Mouse (Mus musculus): ENCODE results near the gene Prlr. TPM values are rescaled to one million over a fixed set of nuclear protein-coding genes. Genes with fewer than 3 reads are reported as not detected.

Gene Prlr
- polyA plus RNA-seq, 1 experiment from 2014 or later, result 0.28 TPM

DNA sequence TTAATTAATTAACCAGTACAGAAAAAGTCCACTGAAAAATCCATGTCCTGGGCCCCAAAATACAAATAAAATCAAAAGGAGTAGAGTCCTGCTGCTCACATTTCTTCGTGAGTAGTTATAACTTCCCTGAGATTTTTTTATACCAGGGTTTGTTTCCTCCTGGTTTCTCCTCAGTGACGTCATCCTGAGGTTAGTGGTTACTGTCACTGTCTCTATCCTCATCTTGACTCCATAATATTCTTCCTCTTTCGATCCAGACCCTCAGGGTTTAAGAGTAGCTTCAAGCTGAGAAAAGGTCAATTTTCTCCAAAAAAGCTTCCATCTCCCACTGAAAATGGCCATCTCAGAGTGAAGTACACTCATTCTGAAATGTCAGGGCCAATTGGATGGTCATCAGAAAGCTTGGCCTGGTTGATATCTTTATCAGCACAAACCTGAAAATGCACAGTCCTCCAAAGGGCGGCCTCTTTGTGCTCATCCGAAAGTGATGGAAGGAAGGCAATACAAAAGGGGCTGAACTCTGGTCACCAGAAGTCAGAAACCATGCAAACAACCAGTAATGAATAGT lies 63.3 kb downstream of the Prlr start:
- H3K27ac ChIP-seq (replicated peaks), result no peak overlapping the region
- H3K36me3 ChIP-seq, result no peaks in the 10 kb centered on the region
- H3K4me1 ChIP-seq, result no peaks in the 10 kb centered on the region
- H3K4me3 ChIP-seq, result no peak overlapping the region
- no peaks in the 10 kb centered on the region for H3K27me3 ChIP-seq (ENCODE audit: low read depth, poor library complexity, severe bottlenecking)
- H3K9me3 ChIP-seq (replicated peaks), result no peaks in the 10 kb centered on the region
- no peak for DNase-seq (ENCODE audit: low spot score)
- 89% methylated on average over 5 of the region's 5 CpGs for WGBS

DNA sequence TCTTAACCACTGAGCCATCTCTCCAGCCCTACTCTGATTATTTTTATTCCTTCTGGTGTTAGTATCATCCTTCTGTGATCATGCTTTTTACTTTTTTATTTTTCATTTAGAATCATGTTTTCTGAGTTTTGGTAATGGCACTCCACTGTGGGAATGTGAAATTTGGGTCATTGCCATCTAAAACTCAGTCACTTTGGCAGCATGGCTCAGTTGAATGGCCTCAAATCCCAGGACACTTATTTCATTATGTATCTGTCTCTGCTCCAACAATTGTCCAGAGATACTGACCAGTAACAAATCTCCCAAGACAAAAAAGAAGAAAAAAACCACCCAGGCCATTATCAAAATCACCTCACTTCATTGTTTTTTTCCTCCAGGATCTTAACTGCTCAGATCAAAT lies 65.2 kb downstream of the Prlr start:
- H3K36me3 ChIP-seq, result no peaks in the 10 kb centered on the region
- no peaks in the 10 kb centered on the region for H3K4me1 ChIP-seq
- no peaks in the 10 kb centered on the region for H3K9me3 ChIP-seq (replicated peaks)
- no peak overlapping the region for H3K27ac ChIP-seq (replicated peaks)
- no peak for DNase-seq (ENCODE audit: low spot score)
- H3K27me3 ChIP-seq (ENCODE audit: low read depth, poor library complexity, severe bottlenecking), result no peaks in the 10 kb centered on the region
- H3K4me3 ChIP-seq, result no peak overlapping the region

DNA sequence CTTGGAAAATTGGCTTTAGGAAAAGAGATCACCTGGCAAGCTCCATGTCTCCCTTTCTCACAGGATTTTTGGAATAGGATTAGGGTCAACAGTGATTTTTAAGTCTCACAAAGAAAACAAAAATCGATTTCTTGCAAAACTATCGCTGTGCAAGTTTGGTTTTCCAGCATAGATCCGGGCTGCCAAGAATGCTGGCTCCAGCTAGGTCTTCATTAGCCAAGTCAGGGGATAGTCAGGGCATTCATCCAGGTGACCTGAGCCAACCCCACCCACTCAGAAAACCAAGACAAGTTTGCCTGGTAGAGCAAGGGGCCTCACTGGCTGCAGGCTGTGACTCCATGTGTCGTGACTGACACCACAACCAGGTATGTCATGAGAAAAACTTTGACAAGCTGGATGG lies 72.2 kb downstream of the Prlr start:
- DNase-seq (ENCODE audit: low spot score), result no peak
- H3K27me3 ChIP-seq (ENCODE audit: low read depth, poor library complexity, severe bottlenecking), result no peaks in the 10 kb centered on the region
- no peaks in the 10 kb centered on the region for H3K9me3 ChIP-seq (replicated peaks)
- no peak overlapping the region for H3K4me3 ChIP-seq
- H3K27ac ChIP-seq (replicated peaks), result no peak overlapping the region
- no peaks in the 10 kb centered on the region for H3K36me3 ChIP-seq
- H3K4me1 ChIP-seq, result no peaks in the 10 kb centered on the region
- WGBS, result 88% methylated on average over 4 of the region's 4 CpGs

DNA sequence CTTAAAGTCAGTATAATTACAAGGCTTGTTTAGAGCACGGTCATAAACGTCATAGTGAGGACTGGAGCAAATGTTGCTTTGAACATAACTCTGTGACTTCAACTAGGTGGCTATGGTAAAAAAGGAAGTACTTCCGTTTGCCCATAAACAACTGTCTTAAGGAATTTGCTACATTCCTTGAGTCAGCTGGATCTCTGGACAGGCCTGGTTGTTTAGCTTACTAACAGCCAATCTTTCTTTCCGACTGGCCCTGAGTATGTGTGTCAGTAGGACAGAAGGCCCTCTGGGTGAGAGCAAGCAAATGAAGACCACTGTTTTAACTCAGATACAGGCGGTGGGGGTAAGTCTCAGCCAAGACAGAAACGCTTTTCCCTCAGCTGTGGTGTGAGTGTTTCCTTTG lies 73.7 kb downstream of the Prlr start:
- DNase-seq (ENCODE audit: low spot score), result no peak
- Histone ChIP-seq H3K9me3 (replicated peaks) (no peaks in the 10 kb centered on the region), H3K36me3 (no peaks in the 10 kb centered on the region), H3K27ac (replicated peaks) (no peak overlapping the region), H3K27me3 (ENCODE audit: low read depth, poor library complexity, severe bottlenecking) (no peaks in the 10 kb centered on the region), H3K4me1 (no peaks in the 10 kb centered on the region), H3K4me3 (no peak overlapping the region)
- WGBS, result 86% methylated on average over 6 of the region's 6 CpGs

DNA sequence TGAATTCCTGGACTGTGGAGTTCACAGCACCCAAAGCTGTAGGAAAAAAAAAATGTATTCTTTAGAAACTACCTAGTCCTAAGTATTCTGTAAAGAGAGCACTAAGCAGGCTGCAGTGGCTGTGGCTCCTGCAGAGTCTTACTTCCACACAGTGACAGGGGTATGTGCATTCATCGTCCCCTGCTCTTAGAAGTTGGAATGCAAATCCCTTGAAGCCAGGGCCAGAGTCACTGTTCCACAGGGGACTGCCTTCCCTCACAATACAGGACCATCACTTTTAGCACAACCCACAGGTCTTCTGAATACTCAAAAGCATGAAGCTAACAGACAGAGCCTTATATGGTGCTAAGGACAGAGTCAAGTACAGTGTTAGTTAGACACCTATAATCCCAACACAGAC lies 75.5 kb downstream of the Prlr start:
- no peaks in the 10 kb centered on the region for H3K36me3 ChIP-seq
- no peaks in the 10 kb centered on the region for H3K4me1 ChIP-seq
- H3K27ac ChIP-seq (replicated peaks), result no peak overlapping the region
- WGBS, result 16% methylated on average over 1 of the region's 1 CpGs
- no peaks in the 10 kb centered on the region for H3K27me3 ChIP-seq (ENCODE audit: low read depth, poor library complexity, severe bottlenecking)
- no peak overlapping the region for H3K4me3 ChIP-seq
- no peaks in the 10 kb centered on the region for H3K9me3 ChIP-seq (replicated peaks)
- DNase-seq (ENCODE audit: low spot score), result no peak

DNA sequence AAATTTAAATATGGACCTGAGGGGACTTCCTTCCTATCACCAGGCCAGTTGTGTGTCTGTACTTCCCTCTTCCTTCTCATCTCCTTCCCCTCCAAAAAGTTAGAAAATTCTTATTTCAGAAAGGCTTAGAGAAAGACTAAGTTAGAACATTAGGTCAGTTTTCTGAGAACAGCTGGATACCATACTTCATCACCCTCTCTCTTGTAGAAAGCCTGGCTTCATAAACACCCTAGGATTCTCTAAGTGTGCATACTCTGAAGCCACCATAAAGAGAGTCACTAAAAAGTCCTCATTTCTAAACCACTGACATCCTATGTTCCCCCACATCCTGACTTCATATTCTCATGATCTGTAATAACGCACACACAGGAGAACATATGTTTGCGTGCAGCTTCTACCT lies 85.2 kb downstream of the Prlr start:
- H3K36me3 ChIP-seq, result no peaks in the 10 kb centered on the region
- no peaks in the 10 kb centered on the region for H3K9me3 ChIP-seq (replicated peaks)
- WGBS, result 96% methylated on average over 2 of the region's 2 CpGs
- no peak for DNase-seq (ENCODE audit: low spot score)
- no peak overlapping the region for H3K27ac ChIP-seq (replicated peaks)
- no peaks in the 10 kb centered on the region for H3K27me3 ChIP-seq (ENCODE audit: low read depth, poor library complexity, severe bottlenecking)
- no peak overlapping the region for H3K4me3 ChIP-seq
- no peaks in the 10 kb centered on the region for H3K4me1 ChIP-seq

DNA sequence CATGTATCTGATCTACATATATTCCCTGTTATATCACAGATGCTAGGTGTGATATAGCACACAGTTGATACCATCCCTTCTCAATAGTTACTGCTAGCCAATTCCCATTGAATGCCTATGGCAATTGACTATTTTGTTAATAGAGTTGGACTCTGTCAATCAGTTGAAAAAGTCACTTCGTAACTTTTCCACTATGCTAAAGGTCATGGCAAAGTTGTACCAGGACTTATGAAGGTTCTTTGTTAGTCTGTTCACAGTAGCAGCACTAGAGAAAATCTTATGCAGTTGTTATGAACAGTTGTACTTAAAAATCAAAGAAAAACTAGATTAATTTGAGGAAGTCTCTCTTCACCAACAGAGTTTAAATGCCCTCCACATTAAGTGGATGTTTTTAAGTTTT lies 85.6 kb downstream of the Prlr start:
- no peak overlapping the region for H3K27ac ChIP-seq (replicated peaks)
- no peaks in the 10 kb centered on the region for H3K27me3 ChIP-seq (ENCODE audit: low read depth, poor library complexity, severe bottlenecking)
- no peak overlapping the region for H3K4me3 ChIP-seq
- 81% methylated on average over 1 of the region's 1 CpGs for WGBS
- no peaks in the 10 kb centered on the region for H3K36me3 ChIP-seq
- no peaks in the 10 kb centered on the region for H3K9me3 ChIP-seq (replicated peaks)
- H3K4me1 ChIP-seq, result no peaks in the 10 kb centered on the region
- DNase-seq (ENCODE audit: low spot score), result no peak

DNA sequence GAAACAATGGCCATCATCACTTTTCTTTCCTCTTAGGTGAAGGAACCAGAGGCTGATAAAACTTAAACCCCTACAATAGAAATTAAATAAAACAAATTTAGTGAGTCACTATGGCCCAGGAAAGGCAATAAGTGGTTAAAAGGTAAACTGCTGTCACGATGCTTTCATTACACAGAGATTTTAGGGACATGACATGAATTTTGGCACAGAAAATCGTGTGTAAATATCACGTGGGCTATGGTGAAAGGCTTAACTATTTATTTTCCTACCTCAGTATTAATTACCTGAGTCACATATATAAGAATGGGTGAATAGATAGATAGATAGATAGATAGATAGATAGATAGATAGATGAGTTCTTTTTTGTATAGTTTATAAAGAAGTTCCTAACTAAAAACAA lies 86.4 kb downstream of the Prlr start:
- Histone ChIP-seq H3K27me3 (ENCODE audit: low read depth, poor library complexity, severe bottlenecking) (no peaks in the 10 kb centered on the region), H3K4me1 (no peaks in the 10 kb centered on the region), H3K4me3 (no peak overlapping the region), H3K27ac (replicated peaks) (no peak overlapping the region), H3K36me3 (no peaks in the 10 kb centered on the region), H3K9me3 (replicated peaks) (no peaks in the 10 kb centered on the region)
- no peak for DNase-seq (ENCODE audit: low spot score)
- WGBS, result 86% methylated on average over 3 of the region's 3 CpGs

DNA sequence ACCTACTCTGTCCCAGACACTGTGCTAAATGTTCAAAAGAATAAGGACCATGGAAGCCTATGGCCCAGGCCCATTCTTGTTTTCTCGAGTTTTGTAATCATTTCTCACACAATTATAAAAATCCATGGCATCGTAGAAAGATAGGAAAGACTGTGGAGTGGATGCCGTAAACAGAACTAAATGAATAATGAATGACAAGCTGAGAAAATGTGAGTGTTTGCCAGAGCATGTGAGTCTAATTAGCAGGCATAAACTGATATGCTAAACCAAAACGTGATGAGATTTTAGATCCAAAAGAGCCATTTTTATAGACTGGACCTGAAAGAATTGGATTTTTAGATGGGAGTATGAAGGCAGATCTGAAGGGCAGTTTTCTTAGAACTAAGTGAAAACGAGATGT lies 87.8 kb downstream of the Prlr start:
- no peak for DNase-seq (ENCODE audit: low spot score)
- no peaks in the 10 kb centered on the region for H3K27me3 ChIP-seq (ENCODE audit: low read depth, poor library complexity, severe bottlenecking)
- no peaks in the 10 kb centered on the region for H3K36me3 ChIP-seq
- no peaks in the 10 kb centered on the region for H3K4me1 ChIP-seq
- no peak overlapping the region for H3K4me3 ChIP-seq
- WGBS, result 88% methylated on average over 5 of the region's 5 CpGs
- no peak overlapping the region for H3K27ac ChIP-seq (replicated peaks)
- H3K9me3 ChIP-seq (replicated peaks), result no peaks in the 10 kb centered on the region

DNA sequence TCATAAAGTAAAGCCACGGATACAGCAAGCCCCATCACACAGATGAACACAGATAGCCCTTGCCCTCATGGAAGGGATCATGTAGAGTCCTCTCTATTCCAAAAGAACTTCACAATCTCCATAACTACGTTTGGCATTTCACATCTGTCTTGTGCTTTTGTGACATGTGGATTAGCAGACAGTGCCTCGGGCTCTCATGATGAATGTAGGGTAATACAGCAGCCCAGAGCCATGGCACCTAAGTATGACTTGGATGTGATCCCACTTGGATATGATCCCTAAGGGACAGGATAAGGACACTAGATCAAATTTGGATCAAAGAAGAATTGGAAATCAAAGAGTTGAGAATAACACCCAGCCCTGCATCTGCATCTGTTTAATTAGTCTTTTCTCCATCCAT lies 90.2 kb downstream of the Prlr start:
- Histone ChIP-seq H3K9me3 (replicated peaks) (no peaks in the 10 kb centered on the region), H3K4me3 (no peak overlapping the region), H3K27me3 (ENCODE audit: low read depth, poor library complexity, severe bottlenecking) (no peaks in the 10 kb centered on the region), H3K27ac (replicated peaks) (no peak overlapping the region), H3K4me1 (no peaks in the 10 kb centered on the region), H3K36me3 (no peaks in the 10 kb centered on the region)
- DNase-seq (ENCODE audit: low spot score), result no peak
- WGBS, result 53% methylated on average over 3 of the region's 3 CpGs

DNA sequence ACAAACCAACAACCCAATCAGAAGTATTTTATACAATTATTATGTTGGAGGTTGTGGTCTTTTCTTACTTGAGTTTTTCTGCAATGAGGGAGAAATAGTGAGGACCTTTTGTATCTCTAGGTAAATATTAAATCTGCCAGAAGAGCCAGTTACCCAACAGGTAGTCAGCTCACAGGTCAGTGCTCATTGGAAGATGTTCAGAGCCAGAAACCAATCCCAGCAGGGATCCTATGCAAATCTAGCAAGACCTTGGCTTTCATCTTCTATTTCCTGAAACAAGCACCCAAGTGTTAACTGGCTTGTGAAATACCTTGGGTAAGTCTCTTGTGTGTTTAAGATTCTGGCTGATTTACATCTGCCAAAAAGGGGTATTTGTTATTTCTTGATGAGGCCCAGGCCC lies 99.3 kb downstream of the Prlr start:
- Histone ChIP-seq H3K4me1 (no peaks in the 10 kb centered on the region), H3K4me3 (no peak overlapping the region), H3K27ac (replicated peaks) (no peak overlapping the region), H3K27me3 (ENCODE audit: low read depth, poor library complexity, severe bottlenecking) (no peaks in the 10 kb centered on the region), H3K9me3 (replicated peaks) (no peaks in the 10 kb centered on the region), H3K36me3 (no peaks in the 10 kb centered on the region)
- DNase-seq (ENCODE audit: low spot score), result no peak

DNA sequence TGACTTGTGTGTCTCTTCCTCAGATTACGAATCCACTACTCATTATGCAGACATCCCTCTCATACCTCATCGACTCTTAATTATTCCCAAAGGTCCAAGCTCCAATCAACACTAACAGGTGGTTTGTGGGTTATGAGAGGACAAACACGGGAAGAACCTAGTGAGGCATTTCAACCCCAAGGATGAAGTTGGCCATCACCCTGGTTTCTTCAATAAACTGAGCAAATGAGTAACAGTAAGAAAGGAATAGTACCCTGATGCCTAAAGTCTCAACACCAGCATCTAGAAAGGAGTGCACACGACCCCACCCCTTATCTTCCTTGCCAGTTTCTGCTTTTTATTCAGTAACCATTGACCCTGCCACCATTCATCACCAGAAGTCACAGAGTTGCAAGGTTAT lies 100.4 kb downstream of the Prlr start:
- Histone ChIP-seq H3K9me3 (replicated peaks) (no peaks in the 10 kb centered on the region), H3K27ac (replicated peaks) (no peak overlapping the region), H3K36me3 (no peaks in the 10 kb centered on the region), H3K4me1 (no peaks in the 10 kb centered on the region), H3K27me3 (ENCODE audit: low read depth, poor library complexity, severe bottlenecking) (no peaks in the 10 kb centered on the region), H3K4me3 (no peak overlapping the region)
- WGBS, result 88% methylated on average over 4 of the region's 4 CpGs
- no peak for DNase-seq (ENCODE audit: low spot score)

DNA sequence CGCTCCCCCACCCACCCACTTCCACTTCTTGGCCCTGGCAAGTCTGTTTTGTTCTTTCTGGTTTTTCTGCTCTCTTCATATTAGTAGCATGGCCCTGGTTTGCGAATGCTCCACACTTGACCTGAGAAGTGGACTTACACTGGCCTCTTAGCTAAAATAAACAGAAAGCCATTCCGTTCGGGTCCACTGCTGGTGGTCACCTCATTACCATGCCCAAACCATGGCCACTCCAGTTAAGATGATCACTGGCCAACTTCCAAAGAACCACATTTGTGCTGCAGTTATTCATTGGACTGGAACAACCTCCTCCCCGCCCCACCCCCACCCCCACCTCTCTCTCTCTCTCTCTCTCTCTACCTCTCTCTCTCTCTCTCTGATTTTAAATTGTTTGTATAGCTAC lies 104.5 kb downstream of the Prlr start:
- no peak overlapping the region for H3K4me3 ChIP-seq

DNA sequence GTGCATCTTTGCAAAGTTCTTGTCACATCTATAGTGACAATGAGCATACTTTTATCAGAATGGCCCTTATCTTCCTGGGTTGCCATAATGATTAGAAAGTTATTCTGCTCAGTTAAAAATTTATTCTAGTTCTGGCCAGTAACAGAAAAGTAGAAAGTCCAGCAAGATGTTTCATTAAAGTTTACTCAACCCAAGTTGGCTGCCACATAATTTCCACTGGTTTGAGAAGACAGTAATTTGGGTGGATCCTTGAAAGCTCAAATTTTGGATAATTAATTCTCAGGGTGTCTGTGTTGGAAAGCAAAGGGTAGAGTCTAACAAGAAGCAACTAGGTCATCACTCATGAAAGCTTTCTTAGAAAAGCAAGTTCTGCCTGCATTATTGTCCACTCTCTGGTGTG lies 106.6 kb downstream of the Prlr start:
- no peaks in the 10 kb centered on the region for H3K27me3 ChIP-seq (ENCODE audit: low read depth, poor library complexity, severe bottlenecking)
- H3K9me3 ChIP-seq (replicated peaks), result no peaks in the 10 kb centered on the region
- no peak overlapping the region for H3K4me3 ChIP-seq
- H3K4me1 ChIP-seq, result no peaks in the 10 kb centered on the region
- DNase-seq (ENCODE audit: low spot score), result no peak
- no peak overlapping the region for H3K27ac ChIP-seq (replicated peaks)
- H3K36me3 ChIP-seq, result no peaks in the 10 kb centered on the region

More for the DNA sequence above, 104.5 kb downstream of the Prlr start:
- no peak for DNase-seq (ENCODE audit: low spot score)
- H3K27ac ChIP-seq (replicated peaks), result no peak overlapping the region
- H3K27me3 ChIP-seq (ENCODE audit: low read depth, poor library complexity, severe bottlenecking), result no peaks in the 10 kb centered on the region
- no peaks in the 10 kb centered on the region for H3K4me1 ChIP-seq
- 82% methylated on average over 5 of the region's 5 CpGs for WGBS
- H3K9me3 ChIP-seq (replicated peaks), result no peaks in the 10 kb centered on the region
- H3K36me3 ChIP-seq, result no peaks in the 10 kb centered on the region

Data from midbrain, embryonic 10.5 days (tissue).